Mouse (Mus musculus) heart, embryonic 11.5 days (tissue): ENCODE data around the gene Rad9b. TPM values are rescaled to one million over a fixed set of nuclear protein-coding genes. Genes with fewer than 3 reads are reported as not detected.

Source experiments
- ATAC-seq: fragments of 200-750 bp; cut with Nextera tagmentation; replicated peaks from 2 replicates; pipeline ENCODE4 v1.8.0; 2017; ENCODE audit warnings: moderate library complexity; ENCODE audit not compliant: insufficient number of reproducible peaks, low FRiP score, low TSS enrichment
- H3K27ac ChIP-seq: fragments of 300-500 bp; sonication (generic); 2 replicates; pipeline ENCODE4 v1.5.1; 2014; ENCODE audit warnings: mild to moderate bottlenecking, low read depth, low read length
- H3K27me3 ChIP-seq: fragments of 300-500 bp; sonication (generic); 2 replicates; pipeline ENCODE4 v1.6.1; 2014; ENCODE audit warnings: mild to moderate bottlenecking, low read length, mixed read lengths; ENCODE audit not compliant: control insufficient read depth, insufficient read depth
- H3K36me3 ChIP-seq: fragments of 300-500 bp; sonication (generic); 2 replicates; pipeline ENCODE4 v1.6.1; 2014; ENCODE audit warnings: mild to moderate bottlenecking, low read length, moderate library complexity, mixed read lengths; ENCODE audit not compliant: control insufficient read depth, insufficient read depth
- H3K4me1 ChIP-seq: fragments of 300-500 bp; sonication (generic); 2 replicates; pipeline ENCODE4 v1.6.1; 2014; ENCODE audit warnings: low read length; ENCODE audit not compliant: control insufficient read depth, insufficient read depth
- H3K4me2 ChIP-seq: fragments of 300-500 bp; sonication (generic); 2 replicates; pipeline ENCODE4 v1.6.1; 2014; ENCODE audit warnings: mild to moderate bottlenecking, moderate library complexity
- H3K4me3 ChIP-seq: fragments of 300-500 bp; sonication (generic); 2 replicates; pipeline ENCODE4 v1.5.1; 2014; ENCODE audit warnings: low read depth, low read length
- H3K9ac ChIP-seq: fragments of 300-500 bp; sonication (generic); 2 replicates; pipeline ENCODE4 v1.6.1; 2014; ENCODE audit warnings: mild to moderate bottlenecking, low read depth, low read length, moderate library complexity
- H3K9me3 ChIP-seq: fragments of 300-500 bp; sonication (generic); replicated peaks from 2 replicates; pipeline ENCODE4 v1.6.1; 2016; ENCODE audit warnings: low read length; ENCODE audit not compliant: control insufficient read depth
- WGBS: fragments of 180-500 bp; shearing (Covaris S2); extraction: QIAGEN DNeasy Blood & Tissue Kit; methylation state at CpG from one replicate; pipeline ENCODE4 v1.1.7; 2014; ENCODE audit not compliant: insufficient replicate concordance; 5-methylcytosine and 5-hydroxymethylcytosine counted together
- polyA plus RNA-seq: library from polyadenylated mRNA; unstranded; fragments of >200 nt; fragmentation: Nextera tagmentation; extraction: Ambion mirVana; gene quantifications from 2 replicates; pipeline ENCODE4 v1.2.1, GENCODE M21; 2014

Gene Rad9b
- polyA plus RNA-seq, 1 experiment from 2014 or later: 5.0 TPM

DNA sequence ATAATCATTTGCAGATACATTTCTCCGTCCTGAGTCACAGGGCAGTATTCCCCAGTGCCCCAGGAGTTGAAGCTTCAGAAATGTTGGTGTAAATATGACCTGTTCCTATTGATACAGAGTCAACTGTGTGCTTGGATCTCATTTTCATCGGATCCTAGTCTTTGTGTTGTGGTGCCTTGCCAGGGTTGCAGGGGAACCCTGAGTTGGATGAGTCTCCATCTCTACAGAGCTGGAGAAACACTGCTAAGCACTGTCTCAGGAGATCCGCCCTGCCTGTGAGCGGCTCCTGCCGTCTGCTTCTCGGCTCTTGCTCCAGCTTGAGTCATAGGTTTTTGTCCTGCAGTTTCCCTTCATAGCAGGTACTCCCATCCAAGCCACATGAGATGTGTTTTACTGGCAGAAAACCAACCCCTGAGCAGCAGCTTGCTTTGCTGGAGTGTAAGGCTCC, 53.9 kb downstream of the Rad9b start:
- Histone ChIP-seq H3K27me3 (no peaks in the 10 kb centered on the region), H3K27ac (no peak overlapping the region), H3K4me2 (no peak overlapping the region), H3K9ac (no peak overlapping the region), H3K4me1 (peaks cover 19% of the 10 kb centered on the region), H3K36me3 (no peaks in the 10 kb centered on the region), H3K9me3 (no peaks in the 10 kb centered on the region), H3K4me3 (no peak overlapping the region)
- no peak for ATAC-seq
- WGBS: 86% methylated on average over 6 of the region's 6 CpGs

DNA sequence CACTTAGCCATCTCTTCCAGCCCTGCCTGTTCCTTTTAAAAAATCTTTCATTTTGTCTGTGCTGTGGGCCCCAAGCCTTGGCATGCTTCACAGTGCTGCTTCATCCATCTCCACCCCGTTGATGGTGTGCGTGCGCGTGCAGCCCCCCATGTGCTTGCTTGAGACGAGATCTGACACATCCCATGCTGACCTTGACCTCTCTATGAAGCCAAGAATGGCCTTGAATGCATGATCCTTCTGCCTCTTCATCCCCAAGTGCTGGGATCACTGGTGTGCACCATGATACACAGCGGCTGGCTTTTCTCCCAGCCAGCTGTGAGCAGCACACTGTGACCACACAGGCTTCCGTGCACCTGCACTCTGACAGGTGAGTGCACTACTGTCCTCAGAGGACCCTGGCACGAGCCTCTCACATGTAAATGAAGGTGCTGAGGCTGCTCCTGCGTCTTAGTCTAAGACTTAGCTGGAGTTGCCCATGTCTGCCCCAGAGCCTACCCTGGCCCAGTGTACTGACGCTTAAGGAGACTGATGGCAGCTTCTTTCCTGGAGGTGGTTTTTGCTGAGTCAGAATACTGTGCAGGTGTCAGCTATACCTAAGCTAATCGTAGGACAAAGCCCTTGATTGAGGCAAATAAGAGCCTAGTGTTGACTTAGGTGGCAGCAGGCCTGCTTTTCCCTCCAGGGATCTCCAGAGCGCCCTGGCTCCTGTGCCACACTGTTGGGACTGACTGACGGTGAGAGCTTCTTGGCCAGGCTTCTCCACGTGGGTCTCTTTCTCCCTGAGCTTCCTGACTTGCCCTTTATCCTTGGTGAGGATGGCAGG, 58.7 kb downstream of the Rad9b start:
- 82% methylated on average over 14 of the region's 14 CpGs for WGBS
- no peak for ATAC-seq
- Histone ChIP-seq H3K27me3 (no peaks in the 10 kb centered on the region), H3K4me1 (peaks cover 35% of the 10 kb centered on the region), H3K4me3 (no peak overlapping the region), H3K4me2 (no peak overlapping the region), H3K36me3 (no peaks in the 10 kb centered on the region; the same call in 1 of the 2 replicates), H3K27ac (no peak overlapping the region), H3K9ac (no peak overlapping the region), H3K9me3 (no peaks in the 10 kb centered on the region)

GRCm38 (mm10) chr5:122294219-122294735, 59.8 kb downstream of the Rad9b start:
- WGBS: 89% methylated on average over 3 of the region's 3 CpGs
- H3K4me1 ChIP-seq: peaks cover 35% of the 10 kb centered on the region
- H3K27me3 ChIP-seq: no peaks in the 10 kb centered on the region
- H3K9ac ChIP-seq: no peak overlapping the region
- no peak overlapping the region for H3K27ac ChIP-seq
- H3K4me2 ChIP-seq: no peak overlapping the region
- H3K4me3 ChIP-seq: no peak overlapping the region
- H3K36me3 ChIP-seq: no peaks in the 10 kb centered on the region; the same call in 1 of the 2 replicates
- H3K9me3 ChIP-seq: no peaks in the 10 kb centered on the region
- no peak for ATAC-seq

DNA sequence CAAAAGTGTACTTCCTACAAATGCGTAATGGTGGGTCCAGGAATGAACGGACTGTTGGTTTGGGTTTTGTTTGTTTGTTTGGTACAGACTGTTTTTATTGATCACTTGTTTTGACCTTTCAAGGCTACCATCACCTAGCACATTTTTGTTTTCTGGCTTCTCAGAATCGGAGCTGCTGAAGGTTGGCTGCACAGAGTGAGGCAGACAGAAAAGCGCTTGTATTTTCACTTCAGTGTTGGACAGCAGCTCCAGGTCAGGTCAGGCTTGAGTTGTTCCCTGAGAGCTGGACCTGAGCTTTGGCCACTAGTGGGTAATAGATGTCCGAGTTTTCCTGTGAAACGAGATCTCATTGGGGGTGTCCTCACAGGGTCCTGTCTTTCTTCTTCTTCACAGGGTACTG, 60.9 kb downstream of the Rad9b start:
- Histone ChIP-seq H3K4me3 (no peak overlapping the region), H3K4me2 (no peak overlapping the region), H3K4me1 (peaks cover 35% of the 10 kb centered on the region), H3K27ac (no peak overlapping the region), H3K27me3 (no peaks in the 10 kb centered on the region), H3K36me3 (no peaks in the 10 kb centered on the region; the same call in 1 of the 2 replicates), H3K9ac (no peak overlapping the region), H3K9me3 (no peaks in the 10 kb centered on the region)
- WGBS: 60% methylated on average over 6 of the region's 6 CpGs
- no peak for ATAC-seq

GRCm38 (mm10) chr5:122291553-122292339, 62.3 kb downstream of the Rad9b start:
- no peak overlapping the region for H3K4me3 ChIP-seq
- H3K9me3 ChIP-seq: no peaks in the 10 kb centered on the region
- peaks cover 43% of the 10 kb centered on the region for H3K4me1 ChIP-seq
- no peak overlapping the region; the same call in 1 of the 2 replicates for H3K27ac ChIP-seq
- no peak for ATAC-seq
- H3K9ac ChIP-seq: no peak overlapping the region; the same call in 1 of the 2 replicates
- H3K27me3 ChIP-seq: no peaks in the 10 kb centered on the region
- WGBS: 68% methylated on average over 17 of the region's 17 CpGs
- H3K4me2 ChIP-seq: no peak overlapping the region
- no peaks in the 10 kb centered on the region; the same call in 1 of the 2 replicates for H3K36me3 ChIP-seq

DNA sequence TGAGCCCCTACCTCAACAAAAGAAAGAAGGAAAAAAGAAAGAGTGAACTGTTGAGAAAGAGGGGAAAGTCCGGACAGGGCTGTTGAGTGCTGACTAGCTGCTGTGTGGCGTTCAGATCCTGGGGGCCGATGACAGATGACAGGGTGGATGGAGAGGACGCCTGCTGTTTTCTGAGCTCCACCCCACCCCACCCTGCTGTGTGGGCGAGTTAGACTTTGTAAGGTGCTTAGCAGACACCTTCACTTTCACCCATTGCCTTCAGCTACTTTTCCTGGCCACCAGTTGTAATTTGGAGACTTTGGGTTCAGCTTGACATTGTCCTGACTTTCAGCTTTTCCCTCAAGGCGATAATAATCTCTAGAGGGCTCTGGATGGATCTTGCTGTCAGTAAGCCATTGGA, 62.9 kb downstream of the Rad9b start:
- no peak for ATAC-seq
- Histone ChIP-seq H3K4me3 (no peak overlapping the region), H3K4me1 (peaks cover 45% of the 10 kb centered on the region), H3K4me2 (no peak overlapping the region), H3K27ac (no peak overlapping the region; the same call in 1 of the 2 replicates), H3K27me3 (no peaks in the 10 kb centered on the region), H3K9me3 (no peaks in the 10 kb centered on the region), H3K9ac (peak overlapping the region; percentile 40; the same call in 1 of the 2 replicates), H3K36me3 (no peaks in the 10 kb centered on the region; the same call in 1 of the 2 replicates)
- 31% methylated on average over 6 of the region's 6 CpGs for WGBS

DNA sequence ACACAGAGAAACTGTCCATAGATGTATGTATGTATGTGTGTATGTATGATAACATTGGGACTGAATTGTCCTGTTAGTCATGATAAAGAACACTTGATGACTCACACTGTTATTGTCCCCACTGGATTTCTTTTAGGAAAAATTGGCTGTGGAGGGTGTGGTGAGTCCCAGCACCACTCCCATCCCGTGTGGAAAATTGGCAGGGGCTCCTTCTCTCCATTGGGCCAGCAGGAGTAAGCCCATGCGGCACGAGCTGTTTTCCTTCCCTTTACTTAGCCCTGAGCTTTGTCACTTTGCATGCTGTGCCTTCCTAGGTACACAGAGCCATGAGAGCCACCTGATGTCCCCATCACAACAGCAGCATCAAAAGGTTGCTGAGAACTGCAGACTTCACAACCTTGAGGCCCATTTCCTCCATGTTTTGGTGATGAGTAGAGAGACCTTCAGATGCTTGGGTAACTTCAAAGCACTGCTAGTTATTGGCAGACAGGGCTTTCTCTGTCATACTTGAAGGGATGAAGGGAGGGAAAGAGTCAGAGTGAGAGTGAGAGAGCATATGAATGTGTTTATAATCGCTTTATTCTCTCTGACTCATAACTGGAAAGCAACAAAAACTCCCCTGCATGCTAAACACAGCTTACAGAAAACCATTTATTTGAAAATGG, 65.8 kb downstream of the Rad9b start:
- 81% methylated on average over 4 of the region's 4 CpGs for WGBS
- Histone ChIP-seq H3K9me3 (no peaks in the 10 kb centered on the region), H3K4me2 (no peak overlapping the region), H3K27ac (no peak overlapping the region), H3K4me3 (no peak overlapping the region), H3K27me3 (no peaks in the 10 kb centered on the region), H3K9ac (no peak overlapping the region), H3K36me3 (no peaks in the 10 kb centered on the region; the same call in 1 of the 2 replicates), H3K4me1 (peaks cover 41% of the 10 kb centered on the region)
- ATAC-seq: no peak

DNA sequence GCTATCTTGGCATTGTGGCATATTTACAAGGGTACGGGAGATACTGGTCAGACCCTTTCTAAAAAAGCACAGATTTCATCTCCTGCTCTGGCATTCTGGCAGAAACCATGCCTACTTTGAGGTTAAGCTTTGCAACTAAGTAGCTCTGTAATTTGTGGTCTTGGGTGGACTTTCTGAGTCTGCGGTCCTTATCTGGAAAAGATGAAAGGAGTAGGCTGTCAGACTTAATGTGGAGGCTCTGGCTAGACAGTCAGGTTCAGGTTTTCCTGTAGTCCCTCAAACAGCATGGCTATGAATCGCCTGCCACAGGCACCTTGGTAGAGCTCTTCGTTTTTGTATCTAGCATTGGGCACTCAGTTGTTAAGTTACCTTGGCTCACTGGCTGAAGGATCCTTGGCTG, 67.0 kb downstream of the Rad9b start:
- Histone ChIP-seq H3K4me2 (no peak overlapping the region), H3K27ac (no peak overlapping the region), H3K27me3 (no peaks in the 10 kb centered on the region), H3K9me3 (no peaks in the 10 kb centered on the region), H3K4me1 (peaks cover 29% of the 10 kb centered on the region), H3K9ac (no peak overlapping the region), H3K4me3 (no peak overlapping the region), H3K36me3 (no peaks in the 10 kb centered on the region)
- no peak for ATAC-seq
- 71% methylated on average over 4 of the region's 4 CpGs for WGBS
